Mouse (Mus musculus): ENCODE data around the gene Sh3gl1. TPM values are rescaled to one million over a fixed set of nuclear protein-coding genes. Genes with fewer than 3 reads are reported as not detected.

Sh3gl1 gene
- total and polyA plus RNA-seq, 2 experiments from 2014 or later = 64.1 to 84.8 TPM

DNA sequence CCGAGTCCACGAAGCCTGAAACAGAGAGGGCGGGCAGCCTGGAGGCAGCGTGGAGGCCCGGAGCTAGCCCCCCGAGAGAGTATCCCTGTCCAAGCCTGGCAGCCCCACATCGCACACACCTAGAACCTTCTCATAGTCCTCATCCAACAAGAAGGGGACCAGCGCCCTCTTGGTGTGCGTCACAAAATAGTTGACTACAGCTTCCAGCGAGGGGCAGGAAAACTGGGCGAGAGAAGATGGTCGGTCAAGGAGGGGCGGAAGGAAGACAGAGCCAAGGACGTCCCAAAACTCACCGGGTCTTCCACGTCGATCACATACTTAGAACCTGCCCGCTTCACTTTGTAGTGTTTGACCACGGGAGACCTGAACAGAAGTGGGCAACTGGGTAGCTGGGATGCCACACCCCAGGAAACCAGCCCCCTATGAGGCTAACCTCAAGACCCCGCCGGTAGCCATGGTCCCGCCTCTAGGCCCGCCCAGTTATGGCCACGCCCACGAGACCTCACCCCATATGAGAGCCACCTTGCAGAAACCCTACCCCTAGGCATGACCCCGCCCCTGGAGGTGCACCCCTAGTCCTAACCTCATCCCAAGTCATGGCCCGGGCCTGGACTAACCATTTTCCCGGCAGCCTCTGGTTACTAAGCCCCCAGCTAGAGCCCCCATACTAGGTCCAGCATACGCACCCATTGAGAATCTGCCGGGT is 36.5 kb downstream of the Sh3gl1 start:
- DNase-seq (ENCODE audit: low spot score) = no peak
- Histone ChIP-seq H3K9ac (replicated peaks; ENCODE audit: low read length, poor library complexity, severe bottlenecking) (no peak overlapping the region), H3K36me3 (ENCODE audit: insufficient read depth, low read length) (peaks cover 19% of the 10 kb centered on the region), H3K9me3 (ENCODE audit: low read length) (no peaks in the 10 kb centered on the region), H3K4me1 (ENCODE audit: insufficient read depth, low read length) (no peaks in the 10 kb centered on the region), H3K4me2 (ENCODE audit: low read depth, low read length, poor library complexity, severe bottlenecking) (no peak overlapping the region), H3K4me3 (ENCODE audit: low read depth, low read length) (no peak overlapping the region), H3K27ac (ENCODE audit: low read depth, low read length) (no peak overlapping the region), H3K27me3 (ENCODE audit: insufficient read depth, low read length) (no peaks in the 10 kb centered on the region)
- peak; percentile 41 for TF ChIP-seq CTCF (IDR thresholded peaks at IDR 0.05)
- 12% methylated on average over 30 of the region's 30 CpGs for WGBS
- ATAC-seq (ENCODE audit: low FRiP score) = peak; percentile 29; the same call in 1 of the 2 replicates

DNA sequence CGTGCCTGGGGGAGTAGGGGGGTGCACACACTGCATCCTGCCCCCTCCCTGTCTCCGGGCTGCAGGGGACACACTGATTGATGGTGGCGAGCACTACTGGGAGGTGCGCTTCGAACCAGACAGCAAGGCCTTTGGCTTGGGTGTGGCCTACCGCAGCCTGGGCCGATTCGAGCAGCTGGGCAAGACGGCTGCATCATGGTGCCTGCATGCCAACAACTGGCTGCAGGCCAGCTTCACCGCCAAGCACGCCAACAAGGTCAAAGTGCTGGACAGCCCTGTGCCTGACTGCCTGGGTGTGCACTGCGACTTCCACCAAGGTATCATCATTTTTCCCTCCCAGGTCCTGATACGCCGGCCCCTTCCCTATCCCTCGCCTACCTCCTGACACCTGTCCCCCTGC is 40.4 kb downstream of the Sh3gl1 start:
- Histone ChIP-seq H3K4me2 (ENCODE audit: low read depth, low read length, poor library complexity, severe bottlenecking) (no peak overlapping the region), H3K4me3 (ENCODE audit: low read depth, low read length) (no peak overlapping the region), H3K9me3 (ENCODE audit: low read length) (no peaks in the 10 kb centered on the region), H3K9ac (replicated peaks; ENCODE audit: low read length, poor library complexity, severe bottlenecking) (no peak overlapping the region), H3K4me1 (ENCODE audit: insufficient read depth, low read length) (no peaks in the 10 kb centered on the region), H3K27ac (ENCODE audit: low read depth, low read length) (no peak overlapping the region), H3K27me3 (ENCODE audit: insufficient read depth, low read length) (no peaks in the 10 kb centered on the region), H3K36me3 (ENCODE audit: insufficient read depth, low read length) (peaks cover 39% of the 10 kb centered on the region)
- TF ChIP-seq CTCF (IDR thresholded peaks at IDR 0.05) = no peak
- ATAC-seq (ENCODE audit: low FRiP score) (no peak), DNase-seq (ENCODE audit: low spot score) (no peak)
- 86% methylated on average over 15 of the region's 15 CpGs for WGBS

DNA sequence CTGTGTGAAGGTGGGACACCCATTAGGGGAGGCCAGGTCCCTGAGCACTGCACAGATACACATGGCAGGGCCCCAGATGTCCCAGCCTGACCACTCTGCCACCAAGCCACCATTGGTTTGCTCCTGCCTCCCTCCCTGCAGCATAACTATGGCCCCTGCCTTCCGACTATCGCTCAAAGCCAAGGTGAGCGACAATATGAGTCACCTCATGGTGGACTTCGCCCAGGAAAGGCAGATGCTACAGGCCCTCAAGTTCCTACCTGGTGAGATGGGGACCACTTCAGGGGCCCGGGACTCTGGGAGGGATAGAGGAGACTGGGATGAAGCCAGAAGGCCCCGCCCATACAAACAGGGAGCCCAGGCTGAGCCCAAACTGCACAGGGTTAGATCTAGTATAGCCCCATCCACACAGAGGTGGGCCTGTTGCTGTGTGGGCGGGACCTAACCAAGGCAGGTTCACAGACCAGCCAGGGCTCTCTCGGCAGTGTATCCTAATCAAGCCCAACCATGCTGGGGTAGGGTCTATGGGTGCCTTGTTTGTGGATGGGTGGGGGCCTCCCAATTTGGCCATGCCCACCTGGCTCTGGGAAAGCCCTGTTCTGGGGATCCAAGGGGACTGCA is 46.0 kb downstream of the Sh3gl1 start:
- Histone ChIP-seq H3K36me3 (ENCODE audit: insufficient read depth, low read length) (peaks cover 40% of the 10 kb centered on the region), H3K4me3 (ENCODE audit: low read depth, low read length) (no peak overlapping the region), H3K9me3 (ENCODE audit: low read length) (no peaks in the 10 kb centered on the region), H3K27ac (ENCODE audit: low read depth, low read length) (no peak overlapping the region), H3K9ac (replicated peaks; ENCODE audit: low read length, poor library complexity, severe bottlenecking) (no peak overlapping the region), H3K4me2 (ENCODE audit: low read depth, low read length, poor library complexity, severe bottlenecking) (no peak overlapping the region), H3K4me1 (ENCODE audit: insufficient read depth, low read length) (peaks cover 7% of the 10 kb centered on the region), H3K27me3 (ENCODE audit: insufficient read depth, low read length) (no peaks in the 10 kb centered on the region)
- WGBS = 91% methylated on average over 8 of the region's 8 CpGs
- no peak for DNase-seq (ENCODE audit: low spot score)
- TF ChIP-seq CTCF (IDR thresholded peaks at IDR 0.05) = no peak
- 0 out of 2 replicates have a peak, but pooled peaks have one; percentile 12 for ATAC-seq (ENCODE audit: low FRiP score)

DNA sequence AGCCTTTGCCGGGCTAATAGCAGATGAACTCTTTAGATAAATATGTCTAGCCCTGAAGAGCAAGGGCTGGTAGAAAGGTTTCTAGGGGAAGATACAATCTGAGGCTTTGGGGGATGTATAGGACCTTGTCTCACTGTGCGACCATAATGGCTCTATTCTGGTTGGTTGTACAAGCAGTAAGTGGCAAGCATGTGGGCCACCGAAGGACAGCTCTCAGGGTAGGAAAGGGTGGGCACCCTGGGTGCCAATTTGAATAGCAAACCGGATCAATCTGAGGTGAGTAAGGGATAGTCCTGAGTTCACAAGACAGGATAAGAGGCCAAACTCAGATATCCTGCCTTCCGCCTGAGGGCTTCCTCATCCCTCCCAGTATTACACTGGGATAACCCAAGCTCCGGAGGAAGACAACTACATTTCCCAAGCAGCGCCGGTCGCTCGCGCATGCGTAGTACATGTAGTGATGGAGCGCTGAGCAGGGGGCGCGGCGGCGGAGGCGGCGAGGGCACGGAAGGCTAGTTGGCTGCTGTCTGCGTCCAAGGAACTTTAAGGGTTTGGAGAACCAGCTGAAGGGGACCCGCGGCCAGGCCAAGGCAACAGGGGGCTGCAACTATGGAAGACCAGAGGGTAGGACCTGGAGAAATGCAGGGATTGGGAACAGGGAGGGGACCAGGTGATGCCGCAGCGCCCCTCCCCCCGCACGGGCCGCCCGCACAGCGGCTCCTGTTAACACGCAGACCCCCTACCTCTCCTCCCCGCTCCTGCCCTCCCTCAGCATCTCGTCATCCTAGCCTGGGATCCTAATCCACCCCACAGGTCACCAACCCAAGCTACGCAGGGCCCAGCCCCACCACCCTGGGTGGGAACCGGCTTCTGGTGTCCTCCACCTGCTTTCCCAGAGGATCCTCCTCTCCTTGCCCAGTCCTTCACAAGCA is 50.1 kb downstream of the Sh3gl1 start, which contains the start of gene Fsd1:
Fsd1 (plus strand) TSS at position 480 of the 932 bp plus-strand sequence.
- peak within 1 kb of the TSS; percentile 44 for H3K27ac ChIP-seq (ENCODE audit: low read depth, low read length)
- peaks cover 20% of the 10 kb centered on the region for H3K36me3 ChIP-seq (ENCODE audit: insufficient read depth, low read length)
- peak within 1 kb of the TSS; percentile 50 for H3K4me3 ChIP-seq (ENCODE audit: low read depth, low read length)
- DNase-seq (ENCODE audit: low spot score) (peak; percentile 90), ATAC-seq (ENCODE audit: low FRiP score) (peak; percentile 84)
- H3K4me1 ChIP-seq (ENCODE audit: insufficient read depth, low read length) = peaks cover 7% of the 10 kb centered on the region
- peak; percentile 17; the same call in 1 of the 2 replicates for TF ChIP-seq CTCF (IDR thresholded peaks at IDR 0.05)
- no peaks in the 10 kb centered on the region for H3K27me3 ChIP-seq (ENCODE audit: insufficient read depth, low read length)
- 9% methylated on average over 29 of the region's 35 CpGs for WGBS
- H3K9me3 ChIP-seq (ENCODE audit: low read length) = no peaks in the 10 kb centered on the region
- H3K9ac ChIP-seq (replicated peaks; ENCODE audit: low read length, poor library complexity, severe bottlenecking) = peak within 1 kb of the TSS; percentile 64
- peak within 1 kb of the TSS; percentile 79 for H3K4me2 ChIP-seq (ENCODE audit: low read depth, low read length, poor library complexity, severe bottlenecking)

DNA sequence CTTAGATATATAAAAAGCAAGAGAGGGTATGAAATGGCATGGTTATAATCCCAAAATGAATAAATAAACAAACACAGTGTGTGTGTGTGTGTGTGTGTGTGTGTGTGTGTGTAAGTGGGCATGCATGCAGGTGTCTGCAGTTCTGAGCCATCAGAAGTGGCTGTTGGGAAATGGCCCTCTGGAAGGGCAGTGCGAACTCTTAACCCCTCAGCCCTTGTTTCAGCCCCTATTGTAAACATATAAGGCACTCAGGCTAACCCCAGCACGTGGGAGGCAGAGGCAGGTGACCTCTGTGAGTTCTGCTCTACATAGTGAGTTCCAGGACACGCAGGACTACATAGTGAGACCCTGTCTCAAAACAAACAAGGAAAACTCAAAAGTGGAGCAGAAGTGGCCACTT is 59.1 kb downstream of the Sh3gl1 start:
- no peak for TF ChIP-seq CTCF (IDR thresholded peaks at IDR 0.05)
- WGBS = 63% methylated on average over 3 of the region's 3 CpGs
- no peaks in the 10 kb centered on the region for H3K9me3 ChIP-seq (ENCODE audit: low read length)
- H3K4me3 ChIP-seq (ENCODE audit: low read depth, low read length) = no peak overlapping the region
- H3K36me3 ChIP-seq (ENCODE audit: insufficient read depth, low read length) = peaks cover 23% of the 10 kb centered on the region; the same call in 1 of the 2 replicates
- no peak overlapping the region for H3K4me2 ChIP-seq (ENCODE audit: low read depth, low read length, poor library complexity, severe bottlenecking)
- DNase-seq (ENCODE audit: low spot score) = no peak
- H3K4me1 ChIP-seq (ENCODE audit: insufficient read depth, low read length) = no peaks in the 10 kb centered on the region
- H3K9ac ChIP-seq (replicated peaks; ENCODE audit: low read length, poor library complexity, severe bottlenecking) = no peak overlapping the region
- no peak overlapping the region for H3K27ac ChIP-seq (ENCODE audit: low read depth, low read length)
- no peaks in the 10 kb centered on the region for H3K27me3 ChIP-seq (ENCODE audit: insufficient read depth, low read length)
- ATAC-seq (ENCODE audit: low FRiP score) = no peak

Measured in midbrain, postnatal 0 days (tissue).